Mouse (Mus musculus) C2C12 (cell line): Measurements from ENCODE around the gene Cops2.

Experiments used
- CTCF ChIP-seq: IDR thresholded peaks from one replicate; pipeline ENCODE4 v1.5.1; 2011; ENCODE audit not compliant: control insufficient read depth, insufficient read depth, insufficient read length
- FOSL1 ChIP-seq: IDR thresholded peaks from one replicate; pipeline ENCODE4 v1.8.0; 2011; ENCODE audit warnings: mild to moderate bottlenecking, low read length; ENCODE audit not compliant: poor library complexity, insufficient read depth, severe bottlenecking
- MAX ChIP-seq: IDR thresholded peaks from one replicate; pipeline ENCODE4 v1.6.1; 2011; ENCODE audit warnings: mild to moderate bottlenecking, control low read depth
- MYOD1 ChIP-seq: IDR thresholded peaks from one replicate; pipeline ENCODE4 v1.6.1; 2011; ENCODE audit warnings: low read depth; ENCODE audit not compliant: control insufficient read depth, insufficient read length
- MYOG ChIP-seq: IDR thresholded peaks from one replicate; pipeline ENCODE4 v1.6.1; 2011; ENCODE audit not compliant: control insufficient read depth, insufficient read length; ENCODE audit errors: extremely low read depth
- USF1 ChIP-seq: IDR thresholded peaks from one replicate; pipeline ENCODE4 v1.6.1; 2011; ENCODE audit warnings: low read depth, mild to moderate bottlenecking, control low read depth, moderate library complexity

DNA sequence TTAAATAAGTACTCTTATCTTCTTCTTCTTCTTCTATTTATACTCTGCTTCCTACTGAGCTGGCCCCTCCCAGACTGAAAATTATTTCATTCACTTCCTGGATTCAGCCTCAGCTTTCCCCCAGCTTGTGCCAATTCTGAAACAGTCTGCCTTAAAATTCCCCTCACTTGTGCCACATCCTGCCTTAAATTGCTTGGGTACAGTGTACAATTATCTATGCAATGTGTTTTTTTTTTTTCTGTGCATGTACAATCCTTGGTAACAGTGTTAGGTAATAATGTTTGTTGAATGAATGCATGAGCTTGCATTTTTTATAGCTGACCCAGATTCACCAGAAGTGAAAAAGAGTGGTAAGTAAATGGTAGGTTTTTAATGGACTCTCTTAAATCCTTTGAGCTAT, 70.6 kb downstream of the Cops2 start:
- TF ChIP-seq MYOG (no peak), CTCF (no peak), MAX (peak; percentile 7), MYOD1 (no peak), USF1 (no peak), FOSL1 (no peak)
